Mouse (Mus musculus): ENCODE data around the gene Myo1g.

The Myo1g gene

GRCm38 (mm10) chr11:6520507-6521173 is at the start of gene Myo1g:
Gene Myo1g (minus strand): TSS chr11:6520965.
- DNase-seq (ENCODE audit: low spot score), result no peak

GRCm38 (mm10) chr11:6569410-6569777 is 48.6 kb upstream of the Myo1g start:
- DNase-seq (ENCODE audit: low spot score), result no peak

GRCm38 (mm10) chr11:6568584-6569409 is 48.0 kb upstream of the Myo1g start:
- no peak for DNase-seq (ENCODE audit: low spot score)

GRCm38 (mm10) chr11:6567951-6568350 is 47.2 kb upstream of the Myo1g start:
- DNase-seq (ENCODE audit: low spot score), result no peak

GRCm38 (mm10) chr11:6566496-6566895 is 45.7 kb upstream of the Myo1g start:
- DNase-seq (ENCODE audit: low spot score), result no peak

GRCm38 (mm10) chr11:6563201-6563600 is 42.4 kb upstream of the Myo1g start:
- no peak for DNase-seq (ENCODE audit: low spot score)

GRCm38 (mm10) chr11:6562359-6562758 is 41.6 kb upstream of the Myo1g start:
- DNase-seq (ENCODE audit: low spot score), result no peak

GRCm38 (mm10) chr11:6561474-6561873 is 40.7 kb upstream of the Myo1g start:
- DNase-seq (ENCODE audit: low spot score), result no peak

GRCm38 (mm10) chr11:6560655-6561360 is 40.0 kb upstream of the Myo1g start:
- DNase-seq (ENCODE audit: low spot score), result no peak

- DNase-seq (ENCODE audit: low spot score), result no peak
Measured at GRCm38 (mm10) chr11:6559996-6560395, 39.2 kb upstream of the Myo1g start.

GRCm38 (mm10) chr11:6558234-6558633 is 37.5 kb upstream of the Myo1g start:
- DNase-seq (ENCODE audit: low spot score), result no peak

- no peak for DNase-seq (ENCODE audit: low spot score)
Measured at GRCm38 (mm10) chr11:6550201-6550600, 29.4 kb upstream of the Myo1g start.

GRCm38 (mm10) chr11:6549770-6550169 is 29.0 kb upstream of the Myo1g start:
- no peak for DNase-seq (ENCODE audit: low spot score)

GRCm38 (mm10) chr11:6547696-6548325 is 27.0 kb upstream of the Myo1g start:
- no peak for DNase-seq (ENCODE audit: low spot score)

- DNase-seq (ENCODE audit: low spot score), result peak; percentile 49
Measured at GRCm38 (mm10) chr11:6547037-6547680, 26.4 kb upstream of the Myo1g start.

- peak; percentile 97 for DNase-seq (ENCODE audit: low spot score)
Measured at GRCm38 (mm10) chr11:6546205-6547013, 25.6 kb upstream of the Myo1g start, which contains the start of gene Ccm2. Gene Ccm2 (plus strand): TSS chr11:6546887.

GRCm38 (mm10) chr11:6545857-6546192 is 25.1 kb upstream of the Myo1g start:
- DNase-seq (ENCODE audit: low spot score), result no peak

GRCm38 (mm10) chr11:6545186-6545856 is 24.6 kb upstream of the Myo1g start:
- DNase-seq (ENCODE audit: low spot score), result no peak

GRCm38 (mm10) chr11:6544683-6545082 is 23.9 kb upstream of the Myo1g start:
- no peak for DNase-seq (ENCODE audit: low spot score)

- DNase-seq (ENCODE audit: low spot score), result no peak
Measured at GRCm38 (mm10) chr11:6530746-6531145, 10.0 kb upstream of the Myo1g start.
